Mouse (Mus musculus): Measurements from ENCODE around the gene 1700011L22Rik.

DNA sequence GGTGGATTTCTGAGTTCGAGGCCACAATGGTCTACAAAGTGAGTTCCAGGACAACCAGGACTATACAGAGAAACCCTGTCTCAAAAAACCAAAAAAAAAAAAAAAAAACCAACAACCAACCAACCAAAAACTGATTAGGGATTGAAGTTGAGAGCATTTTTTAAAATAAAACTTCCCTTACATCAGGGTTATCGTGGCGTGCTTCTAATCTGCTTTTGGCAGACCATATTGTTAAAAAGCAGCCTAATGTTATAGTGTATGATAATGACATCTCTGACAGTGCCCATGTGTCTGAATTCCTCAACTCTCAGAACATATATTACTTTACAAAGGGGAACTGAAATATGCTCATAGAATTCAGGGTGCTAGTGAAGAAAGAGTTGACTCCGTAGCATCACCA lies 39.9 kb upstream of the 1700011L22Rik start:
- TF ChIP-seq POLR2A (IDR thresholded peaks at IDR 0.05; ENCODE audit: extremely low read depth, insufficient read depth, low read length) (no peak), CTCF (IDR thresholded peaks at IDR 0.05; ENCODE audit: extremely low read depth, insufficient read depth, low read length) (no peak)
